Mouse (Mus musculus): ENCODE data around the gene Pus1.

The Pus1 gene

DNA sequence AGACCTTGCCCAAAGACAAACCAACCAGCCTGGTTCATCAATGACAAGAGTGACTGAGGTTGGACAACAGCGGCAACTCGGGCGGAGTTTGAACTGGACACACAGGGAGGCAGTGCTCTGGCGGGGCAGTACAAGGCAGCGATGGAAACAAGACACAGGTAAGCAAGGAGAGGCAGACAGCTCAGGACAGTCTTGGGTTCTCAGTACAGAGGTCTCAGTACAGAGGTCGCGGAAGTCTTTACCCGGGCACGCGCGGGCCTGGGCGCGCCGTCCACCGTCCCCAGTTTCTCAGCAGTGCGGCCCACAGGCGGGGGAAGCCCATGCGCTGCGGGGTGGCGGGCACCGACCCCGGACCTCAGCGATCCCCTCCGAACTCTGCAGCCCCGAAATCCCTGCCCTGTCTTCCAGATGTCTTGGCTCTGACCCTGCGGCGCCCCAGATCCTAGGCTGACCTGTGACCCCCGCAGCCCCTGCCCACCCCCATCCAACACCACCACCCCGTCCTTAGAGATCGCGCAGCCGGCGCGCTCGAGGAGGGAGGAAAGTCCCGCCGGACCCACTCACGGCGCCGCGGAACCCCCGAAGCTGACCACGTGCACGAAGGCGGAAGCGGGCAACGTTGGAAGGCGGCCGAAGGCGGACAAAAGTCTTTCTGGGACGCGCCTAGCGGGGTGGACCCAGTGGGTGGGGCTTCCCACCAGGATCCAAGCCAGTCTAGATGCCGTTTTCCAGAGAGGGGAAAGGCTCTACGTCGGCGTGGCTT is at the start of gene Pus1:
Gene Pus1 (minus strand): TSS at position 662 of the 763 bp plus-strand sequence.
- peak; percentile 85 for DNase-seq (ENCODE audit: low read depth, low spot score)

- peak; percentile 0 for DNase-seq (ENCODE audit: low read depth, low spot score)
These were observed 47.1 kb upstream of the Pus1 start for GRCm38 (mm10) chr5:110827576-110827975.

DNA sequence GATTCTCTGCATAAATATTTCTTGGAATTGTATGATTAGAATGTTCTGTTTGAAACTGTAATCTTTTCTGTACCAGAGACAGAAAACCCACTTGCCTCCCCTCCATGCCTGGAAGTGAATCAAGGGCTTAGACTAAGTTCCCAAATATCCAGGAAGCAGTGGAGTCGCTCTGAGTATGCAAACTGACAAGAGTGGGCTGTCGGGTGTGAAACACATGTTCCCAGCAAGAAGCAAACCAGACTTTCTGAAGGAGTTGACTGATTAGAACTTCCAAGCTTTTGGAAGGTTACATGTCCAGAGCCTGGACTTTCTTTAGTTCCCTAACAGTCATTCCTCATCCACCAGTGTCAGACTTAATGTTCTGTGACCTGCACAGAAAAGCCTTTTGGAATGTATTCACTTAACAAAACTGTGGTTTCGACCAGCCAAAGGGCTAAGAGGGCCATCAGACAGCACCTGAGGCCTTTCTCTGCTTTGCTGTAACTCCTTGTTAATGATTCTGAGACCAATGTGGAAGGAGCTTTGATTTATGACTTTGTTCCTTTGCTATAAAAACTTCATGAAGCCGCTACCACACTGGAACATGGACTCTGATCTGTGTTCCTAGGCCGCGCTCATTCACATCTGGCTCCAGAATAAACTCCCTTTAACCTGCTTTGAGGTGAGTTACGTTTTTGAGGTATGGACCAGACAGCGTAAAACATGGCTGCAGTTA is 46.5 kb upstream of the Pus1 start:
- peak; percentile 1 for DNase-seq (ENCODE audit: low read depth, low spot score)

- no peak for DNase-seq (ENCODE audit: low read depth, low spot score)
These were observed 44.0 kb upstream of the Pus1 start for GRCm38 (mm10) chr5:110824421-110824820.

DNA sequence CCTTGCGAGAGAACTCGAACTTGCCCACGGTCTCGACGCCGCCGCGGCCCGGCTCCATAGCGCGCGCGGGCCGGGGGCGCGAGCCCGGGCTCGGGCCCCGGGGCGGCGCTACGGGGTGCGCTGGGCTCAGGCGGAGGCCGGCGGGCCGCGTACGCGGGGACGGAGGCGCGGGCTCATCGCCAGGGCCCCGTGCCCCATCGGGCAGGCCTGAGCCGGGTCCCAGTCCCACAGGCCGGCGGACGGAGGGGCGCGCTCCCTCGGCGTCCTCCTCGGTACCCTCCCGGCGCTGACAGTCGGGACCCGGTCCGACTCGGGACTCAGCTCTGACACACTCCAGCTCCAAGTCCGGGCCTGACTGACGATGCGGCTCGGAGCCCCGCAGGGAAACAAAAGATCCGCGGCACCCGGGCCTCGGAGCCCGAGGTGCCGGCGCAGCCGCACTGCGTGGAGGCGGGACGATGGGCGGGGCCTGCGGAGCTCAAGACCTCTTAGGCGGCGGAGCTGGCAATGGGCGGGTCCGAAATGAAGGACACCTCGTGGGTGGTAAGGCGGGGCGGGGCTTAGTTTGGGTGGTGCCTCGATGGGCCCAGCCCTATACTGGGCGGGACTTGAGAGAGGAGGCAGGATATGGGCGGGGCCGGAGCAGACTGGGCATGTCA is 29.3 kb upstream of the Pus1 start, which contains the start of gene Ulk1:
Gene Ulk1 (minus strand): TSS at position 431 of the 659 bp plus-strand sequence.
- peak; percentile 99 for DNase-seq (ENCODE audit: low read depth, low spot score)

DNA sequence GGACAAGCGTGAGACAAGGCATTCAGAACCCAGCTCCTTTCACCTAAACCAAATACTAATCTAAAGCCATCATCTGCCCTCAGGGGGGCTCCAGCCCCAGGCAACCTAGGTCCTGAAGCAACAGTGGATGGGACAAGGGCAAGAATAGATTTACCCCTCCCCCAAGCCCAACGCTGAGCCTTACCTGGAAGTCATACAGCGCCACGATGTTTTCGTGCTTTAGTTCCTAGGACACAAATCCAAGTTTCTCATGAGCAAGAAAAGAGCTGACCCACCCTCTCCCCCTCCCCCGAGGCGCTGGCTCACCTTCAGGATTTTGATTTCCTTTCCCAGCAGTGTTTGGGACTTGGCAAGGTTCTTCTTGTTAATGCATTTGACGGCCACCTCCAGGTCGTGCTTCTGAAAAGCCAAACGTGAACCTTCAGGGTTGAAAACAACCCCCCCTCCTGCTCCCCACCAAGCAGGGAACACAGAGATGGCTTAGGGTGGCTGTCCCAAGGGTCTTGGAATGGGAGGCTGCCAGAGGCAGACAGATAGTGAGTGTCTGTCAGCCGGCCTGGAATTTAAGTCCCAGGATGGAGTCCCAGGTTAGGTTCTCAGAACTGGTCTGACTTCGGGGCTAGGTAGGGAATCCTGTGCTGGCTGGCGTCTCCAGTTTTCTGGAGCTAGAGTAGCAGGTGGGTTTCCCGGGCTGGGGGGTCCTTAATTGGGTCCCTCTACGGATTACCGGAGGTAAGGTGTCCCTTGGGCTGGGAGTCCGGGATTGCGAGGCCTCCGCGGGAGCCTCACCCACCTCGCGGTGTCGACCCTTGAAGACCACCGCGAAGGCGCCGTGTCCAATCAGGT is 28.6 kb upstream of the Pus1 start:
- DNase-seq (ENCODE audit: low read depth, low spot score) = peak; percentile 89

- peak; percentile 85 for DNase-seq (ENCODE audit: low read depth, low spot score)
These were observed 27.7 kb upstream of the Pus1 start for GRCm38 (mm10) chr5:110808061-110808631.

DNA sequence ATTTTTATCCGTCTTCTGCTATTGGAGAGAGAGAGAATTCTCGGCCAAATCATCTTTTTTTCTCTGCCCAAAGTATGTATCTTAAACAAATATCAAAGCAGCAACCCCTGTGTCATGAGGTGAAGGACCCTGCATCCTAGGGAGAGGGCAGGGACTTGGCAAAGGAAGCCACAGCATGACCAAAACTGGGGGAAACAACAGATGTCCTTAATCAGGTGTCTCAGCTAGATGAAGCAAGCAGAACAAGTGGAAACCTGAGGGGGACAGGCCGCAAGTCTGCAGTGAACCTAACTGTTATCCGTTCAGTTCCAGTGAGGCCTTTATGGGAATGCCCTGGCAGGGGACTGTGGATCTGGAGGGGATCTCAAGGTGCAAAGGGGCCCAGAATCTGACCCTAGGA is 27.0 kb upstream of the Pus1 start:
- no peak for DNase-seq (ENCODE audit: low read depth, low spot score)

DNA sequence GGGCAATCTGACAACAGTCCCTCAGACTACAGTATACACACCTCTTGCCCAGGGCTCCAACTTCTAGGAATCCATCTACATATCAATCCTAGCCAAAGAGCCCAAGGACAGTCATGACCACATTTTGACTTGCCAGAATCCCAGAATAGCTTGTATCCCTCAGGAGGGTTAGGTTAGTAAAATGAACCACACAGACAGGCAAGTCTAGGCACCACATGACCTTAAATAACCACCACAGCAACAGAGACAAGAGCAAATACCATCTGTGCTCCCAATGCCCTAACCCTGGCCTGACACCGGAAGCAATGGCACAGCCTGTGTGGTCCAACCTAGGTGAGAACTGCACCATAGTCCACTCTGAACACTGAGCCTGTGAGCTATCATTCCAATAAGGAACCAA is 26.2 kb upstream of the Pus1 start:
- peak; percentile 85 for DNase-seq (ENCODE audit: low read depth, low spot score)

DNA sequence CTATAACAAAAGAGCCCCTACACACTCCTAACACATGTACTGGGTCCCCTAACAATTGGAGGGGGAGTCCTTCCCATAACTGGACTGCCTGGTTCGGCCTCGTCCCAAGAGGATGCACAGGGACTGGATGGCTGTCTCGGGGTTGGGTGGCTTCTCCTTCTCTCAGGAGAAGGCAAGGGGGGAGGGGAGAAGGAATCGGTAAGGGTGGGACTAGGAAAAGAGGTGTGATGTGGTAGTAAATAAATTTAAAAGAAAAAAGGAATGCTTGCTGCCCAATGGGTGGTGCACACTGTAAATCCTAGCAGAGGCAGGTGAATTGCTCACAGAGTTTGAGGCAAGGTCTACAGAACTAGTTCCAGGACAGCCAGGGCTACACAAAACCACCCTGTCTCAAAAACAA is 25.7 kb upstream of the Pus1 start:
- peak; percentile 93 for DNase-seq (ENCODE audit: low read depth, low spot score)

DNA sequence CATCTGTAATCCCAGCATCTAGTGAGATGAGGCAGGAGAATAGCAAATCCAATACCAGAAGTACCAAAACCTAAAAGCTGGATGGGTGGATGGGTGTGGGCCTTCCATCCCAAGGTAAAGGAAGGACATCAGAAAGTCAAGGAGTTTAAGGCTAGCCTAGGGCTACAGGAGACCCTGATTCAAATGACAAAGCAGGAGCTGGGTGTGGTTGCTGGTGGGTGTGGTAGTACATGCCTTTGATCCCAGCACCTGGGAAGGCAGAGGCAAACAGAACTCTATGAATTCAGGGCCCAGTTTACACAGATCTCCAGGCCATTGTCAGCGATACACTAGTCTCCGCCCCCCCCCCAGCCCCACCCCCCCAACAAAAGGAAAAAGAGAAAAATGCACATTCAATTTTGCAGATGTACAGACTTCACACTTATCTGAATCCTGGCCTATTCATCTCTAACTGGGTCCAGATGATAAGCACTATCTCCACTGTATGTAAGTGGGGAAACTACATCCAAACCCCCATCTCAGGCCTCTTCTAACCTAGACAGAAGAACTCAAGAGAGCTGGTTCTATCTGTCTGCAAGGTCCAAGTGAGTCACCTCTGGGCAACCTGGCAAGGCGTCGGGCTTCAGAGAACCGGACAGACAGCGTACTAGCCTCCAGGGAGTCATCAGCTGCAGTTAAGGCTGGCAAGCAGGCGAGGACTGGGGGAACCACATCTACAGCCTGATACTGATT is 23.7 kb upstream of the Pus1 start:
- peak; percentile 99 for DNase-seq (ENCODE audit: low read depth, low spot score)

GRCm38 (mm10) chr5:110802809-110803208 is 22.4 kb upstream of the Pus1 start:
- no peak for DNase-seq (ENCODE audit: low read depth, low spot score)

- no peak for DNase-seq (ENCODE audit: low read depth, low spot score)
These were observed 21.7 kb upstream of the Pus1 start for GRCm38 (mm10) chr5:110802186-110802585.

DNA sequence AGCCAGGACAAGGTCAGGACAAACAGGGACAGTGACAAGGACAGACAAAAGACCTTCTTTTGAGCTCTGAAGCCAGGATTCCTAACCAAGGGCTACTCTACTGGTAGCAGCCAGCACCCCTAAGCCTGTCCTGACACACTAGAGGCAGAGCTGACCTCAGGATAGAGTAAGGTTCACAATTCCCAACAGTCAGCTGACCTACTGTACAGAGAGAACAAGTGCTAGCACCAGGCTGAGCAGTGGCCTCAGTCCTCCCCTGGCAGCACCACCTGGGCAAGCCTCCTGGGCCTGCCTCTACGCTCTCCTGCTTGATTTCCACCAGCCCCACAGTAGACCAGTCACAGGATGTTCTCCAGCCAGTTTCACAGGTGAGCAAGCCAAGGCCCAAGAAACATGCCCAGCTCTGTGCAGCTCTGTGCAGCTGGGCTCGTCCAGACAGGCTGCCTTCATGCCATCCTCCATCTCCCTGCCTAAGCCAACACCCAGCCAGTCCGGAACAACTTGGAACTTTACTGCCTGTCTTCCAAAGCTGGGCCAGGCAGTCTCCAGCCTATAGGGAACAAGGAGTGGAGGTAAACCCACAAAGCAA is 20.7 kb upstream of the Pus1 start:
- no peak for DNase-seq (ENCODE audit: low read depth, low spot score)

GRCm38 (mm10) chr5:110797696-110798095 is 17.2 kb upstream of the Pus1 start:
- no peak for DNase-seq (ENCODE audit: low read depth, low spot score)

DNA sequence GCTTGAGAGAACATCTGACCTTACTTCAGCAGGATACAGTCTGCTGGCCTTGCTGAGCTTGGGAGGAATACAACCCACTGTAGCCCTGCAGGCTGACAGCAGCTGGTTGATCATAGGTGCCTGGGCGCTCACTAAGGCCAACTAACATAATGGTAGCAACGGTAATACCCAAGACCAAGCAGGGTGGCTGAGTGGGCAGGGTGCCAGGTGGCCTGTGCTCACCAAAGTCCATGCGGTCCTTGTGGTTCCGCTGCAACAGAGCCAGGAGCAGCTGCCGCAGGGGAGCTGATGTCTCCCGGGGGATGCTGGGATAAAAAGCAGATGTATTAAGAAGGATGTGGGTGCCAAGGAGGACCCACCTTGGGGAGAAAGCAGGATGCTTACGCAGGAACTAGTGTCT is 13.9 kb upstream of the Pus1 start:
- DNase-seq (ENCODE audit: low read depth, low spot score) = no peak

- DNase-seq (ENCODE audit: low read depth, low spot score) = peak; percentile 74
These were observed 8.2 kb upstream of the Pus1 start for GRCm38 (mm10) chr5:110788684-110789083.

DNA sequence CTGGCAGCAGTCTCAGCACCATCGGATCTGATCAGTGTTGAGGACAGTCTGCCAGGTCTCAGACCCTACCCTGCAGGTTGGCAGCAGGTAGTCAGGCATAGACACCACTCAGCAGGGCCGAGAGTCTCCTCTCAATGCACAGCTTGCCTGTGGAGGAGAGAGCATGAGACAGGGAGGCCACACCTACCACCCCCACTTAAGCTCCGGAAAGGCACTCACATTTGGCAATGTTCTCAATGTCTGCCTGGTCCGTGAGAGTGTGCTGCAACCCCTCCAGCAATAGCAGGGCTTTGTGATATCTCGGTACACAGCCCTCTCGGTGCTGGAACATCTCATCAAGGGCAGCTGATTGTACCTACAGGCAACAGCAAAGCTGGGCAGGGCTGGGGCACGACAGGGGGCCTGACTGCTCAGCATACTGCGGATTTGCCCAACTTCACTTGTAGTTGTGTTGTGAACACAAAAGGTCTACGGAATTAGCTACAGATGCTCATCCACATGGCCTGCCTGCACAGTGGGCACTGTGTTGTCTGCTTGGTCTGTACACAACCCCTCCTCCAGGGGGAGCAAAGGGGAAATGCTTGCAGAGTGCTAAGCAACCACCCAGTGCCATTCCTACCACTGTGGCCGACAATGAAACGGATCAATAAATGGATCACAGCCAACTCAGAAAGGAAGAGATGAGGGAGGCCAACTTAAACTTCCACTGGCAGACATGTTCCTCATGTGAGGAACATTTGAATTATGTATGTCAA is 5.8 kb upstream of the Pus1 start:
- DNase-seq (ENCODE audit: low read depth, low spot score) = peak; percentile 62

DNA sequence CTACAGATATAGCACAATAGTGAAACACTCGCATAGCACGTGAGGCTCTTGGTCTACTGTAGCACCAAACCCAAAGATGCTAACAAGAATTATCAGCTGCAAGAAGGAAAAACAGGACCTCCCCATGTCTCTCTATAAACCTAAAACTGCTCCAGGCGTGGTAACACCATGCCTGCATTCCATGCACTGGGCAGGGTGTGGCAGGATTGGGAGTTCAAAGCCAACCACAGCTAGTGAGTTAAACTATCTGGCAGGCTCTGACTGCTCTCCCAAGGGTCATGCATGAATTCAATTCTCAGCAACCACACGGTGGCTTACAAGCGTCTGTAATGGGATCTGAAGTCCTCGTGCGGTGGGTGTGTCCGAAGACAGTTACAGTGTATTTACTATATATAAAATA is 2.7 kb upstream of the Pus1 start:
- DNase-seq (ENCODE audit: low read depth, low spot score) = no peak
